Mouse (Mus musculus): ENCODE measurements at regions not wholly inside any gene's neighbourhood (a gene's known extent, or its start where the extent isn't known, plus 50 kb on each side); places are given as distances from the start of the nearest gene placed in this dataset.

DNA sequence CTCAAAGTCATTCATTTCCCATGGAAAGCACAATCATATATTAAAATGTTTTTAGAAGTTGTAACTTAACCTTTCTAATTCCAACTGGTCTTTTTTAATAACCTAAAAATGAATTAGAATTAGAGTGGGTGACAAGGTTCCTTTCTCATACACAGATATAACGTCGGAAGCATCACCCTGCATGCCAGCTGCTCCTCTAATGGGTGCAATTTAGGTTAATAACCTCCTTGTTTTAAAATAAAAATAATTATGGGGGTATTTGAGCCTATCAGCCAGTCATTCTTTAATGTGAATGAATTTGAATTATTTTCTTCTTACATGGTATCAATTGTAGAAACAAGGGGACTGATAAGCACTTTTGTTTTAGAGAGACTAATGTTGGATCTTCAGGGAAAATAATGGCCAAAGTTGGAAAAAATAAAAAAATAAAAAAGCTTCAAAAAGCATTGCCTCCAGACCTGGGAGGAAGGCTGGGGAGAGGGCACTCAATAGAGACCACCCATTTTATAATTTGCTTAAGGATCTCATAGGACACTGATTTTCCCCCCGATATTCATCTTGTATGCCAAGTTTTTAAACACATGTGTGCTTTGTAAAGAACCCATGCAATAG, 960.9 kb downstream of the Robo2 start:
- no peaks in the 10 kb centered on the region for H3K27me3 ChIP-seq (ENCODE audit: insufficient read depth, low read length)
- H3K4me1 ChIP-seq (replicated peaks; ENCODE audit: low read depth, low read length) = no peaks in the 10 kb centered on the region

DNA sequence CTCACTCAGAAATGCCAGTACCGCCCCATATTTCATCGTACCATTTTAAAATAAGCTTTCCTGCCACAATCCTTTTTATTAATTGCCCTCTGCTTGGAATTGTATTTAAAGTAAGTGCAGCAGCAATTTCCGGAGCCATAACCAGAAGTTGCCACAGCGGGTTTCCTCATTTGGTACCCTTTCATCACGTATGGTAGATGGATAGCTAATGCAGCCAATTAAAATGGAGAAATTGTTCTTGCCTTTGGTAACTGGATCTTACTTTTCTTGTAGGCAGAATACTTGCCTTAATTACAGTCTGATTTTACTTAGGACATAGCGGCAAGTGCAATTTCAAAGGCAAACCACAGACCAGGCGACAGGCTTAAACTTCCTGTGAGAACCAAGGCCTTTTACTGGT, 961.8 kb downstream of the Robo2 start:
- H3K4me3 ChIP-seq (replicated peaks; ENCODE audit: low read length) = no peak overlapping the region

More for the DNA sequence above, 960.9 kb downstream of the Robo2 start:
- no peak for TF ChIP-seq NANOG (IDR thresholded peaks at IDR 0.05; ENCODE audit: borderline replicate concordance, low read length)
- TF ChIP-seq POU5F1 (IDR thresholded peaks at IDR 0.05; ENCODE audit: borderline replicate concordance, low read length) = no peak
- no peak for TF ChIP-seq CTCF (conservative IDR thresholded peaks at IDR 0.05; ENCODE audit: low read length)
- no peaks in the 10 kb centered on the region for H3K9me3 ChIP-seq (ENCODE audit: low read length)
- H3K4me3 ChIP-seq (replicated peaks; ENCODE audit: low read length) = no peak overlapping the region
- no peaks in the 10 kb centered on the region for H3K36me3 ChIP-seq (ENCODE audit: insufficient read depth, low read length)

GRCm38 (mm10) chr16:73435726-73436125, 975.9 kb downstream of the Robo2 start:
- no peaks in the 10 kb centered on the region for H3K36me3 ChIP-seq (ENCODE audit: insufficient read depth, low read length)
- H3K27me3 ChIP-seq (ENCODE audit: insufficient read depth, low read length) = no peaks in the 10 kb centered on the region
- no peak overlapping the region for H3K4me3 ChIP-seq (replicated peaks; ENCODE audit: low read length)
- H3K9me3 ChIP-seq (ENCODE audit: low read length) = no peaks in the 10 kb centered on the region
- no peaks in the 10 kb centered on the region for H3K4me1 ChIP-seq (replicated peaks; ENCODE audit: low read depth, low read length)
- TF ChIP-seq NANOG (IDR thresholded peaks at IDR 0.05; ENCODE audit: borderline replicate concordance, low read length) (no peak), POU5F1 (IDR thresholded peaks at IDR 0.05; ENCODE audit: borderline replicate concordance, low read length) (no peak), CTCF (conservative IDR thresholded peaks at IDR 0.05; ENCODE audit: low read length) (no peak)

More for the DNA sequence above, 961.8 kb downstream of the Robo2 start:
- H3K36me3 ChIP-seq (ENCODE audit: insufficient read depth, low read length) = no peaks in the 10 kb centered on the region
- H3K9me3 ChIP-seq (ENCODE audit: low read length) = no peaks in the 10 kb centered on the region
- H3K27me3 ChIP-seq (ENCODE audit: insufficient read depth, low read length) = no peaks in the 10 kb centered on the region
- H3K4me1 ChIP-seq (replicated peaks; ENCODE audit: low read depth, low read length) = no peaks in the 10 kb centered on the region
- TF ChIP-seq POU5F1 (IDR thresholded peaks at IDR 0.05; ENCODE audit: borderline replicate concordance, low read length) (no peak), CTCF (conservative IDR thresholded peaks at IDR 0.05; ENCODE audit: low read length) (no peak), NANOG (IDR thresholded peaks at IDR 0.05; ENCODE audit: borderline replicate concordance, low read length) (no peak)

DNA sequence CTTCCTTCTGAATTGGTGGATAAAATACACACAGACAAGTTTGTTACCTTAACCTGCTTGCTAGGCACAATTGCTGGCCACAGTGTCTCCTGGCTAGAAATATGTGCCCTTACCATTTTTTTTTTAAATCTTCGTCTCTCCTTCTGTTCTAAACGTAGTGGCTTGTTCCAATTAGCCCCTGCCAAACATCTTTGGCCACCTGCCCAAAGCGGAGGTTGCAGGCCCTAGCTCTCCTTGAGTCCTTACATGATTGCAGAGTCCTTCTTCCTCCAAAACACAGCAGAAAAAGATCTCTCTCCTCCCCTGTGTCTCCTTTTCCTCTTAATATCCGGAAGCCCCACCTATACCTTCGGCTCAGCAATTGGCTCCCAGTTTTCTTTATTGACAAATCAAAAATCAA, 986.8 kb downstream of the Robo2 start:
- Histone ChIP-seq H3K4me1 (replicated peaks; ENCODE audit: low read depth, low read length) (no peaks in the 10 kb centered on the region), H3K9me3 (ENCODE audit: low read length) (no peaks in the 10 kb centered on the region)
- TF ChIP-seq NANOG (IDR thresholded peaks at IDR 0.05; ENCODE audit: borderline replicate concordance, low read length) (no peak), POU5F1 (IDR thresholded peaks at IDR 0.05; ENCODE audit: borderline replicate concordance, low read length) (no peak), CTCF (conservative IDR thresholded peaks at IDR 0.05; ENCODE audit: low read length) (no peak)

GRCm38 (mm10) chr16:73424311-73424710, 987.3 kb downstream of the Robo2 start:
- Histone ChIP-seq H3K4me1 (replicated peaks; ENCODE audit: low read depth, low read length) (no peaks in the 10 kb centered on the region), H3K9me3 (ENCODE audit: low read length) (no peaks in the 10 kb centered on the region), H3K4me3 (replicated peaks; ENCODE audit: low read length) (no peak overlapping the region), H3K27me3 (ENCODE audit: insufficient read depth, low read length) (no peaks in the 10 kb centered on the region), H3K36me3 (ENCODE audit: insufficient read depth, low read length) (no peaks in the 10 kb centered on the region)
- no peak for TF ChIP-seq POU5F1 (IDR thresholded peaks at IDR 0.05; ENCODE audit: borderline replicate concordance, low read length)
- no peak for TF ChIP-seq NANOG (IDR thresholded peaks at IDR 0.05; ENCODE audit: borderline replicate concordance, low read length)
- TF ChIP-seq CTCF (conservative IDR thresholded peaks at IDR 0.05; ENCODE audit: low read length) = no peak

More for the DNA sequence above, 986.8 kb downstream of the Robo2 start:
- no peaks in the 10 kb centered on the region for H3K27me3 ChIP-seq (ENCODE audit: insufficient read depth, low read length)
- no peaks in the 10 kb centered on the region for H3K36me3 ChIP-seq (ENCODE audit: insufficient read depth, low read length)
- no peak overlapping the region for H3K4me3 ChIP-seq (replicated peaks; ENCODE audit: low read length)

DNA sequence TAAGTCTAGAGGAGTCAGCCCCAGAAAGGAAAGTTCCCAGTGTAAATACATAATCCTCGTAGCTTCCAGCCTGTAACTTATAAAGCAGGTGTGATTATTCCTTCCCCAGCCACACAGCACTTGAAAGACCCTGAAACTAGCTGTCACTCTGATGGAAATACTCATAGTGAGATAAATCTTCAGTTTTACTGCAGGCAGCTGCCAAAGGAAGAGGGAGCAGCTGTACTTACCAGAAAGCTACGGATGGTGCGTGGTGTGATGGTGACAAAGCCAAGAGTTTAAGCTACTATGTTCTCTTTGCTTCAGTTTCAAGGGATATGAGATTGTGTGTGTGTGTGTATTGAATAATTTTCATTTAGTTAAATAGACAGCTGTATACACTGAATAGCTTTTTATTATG, 1007.1 kb downstream of the Robo2 start:
- Histone ChIP-seq H3K4me1 (replicated peaks; ENCODE audit: low read depth, low read length) (no peaks in the 10 kb centered on the region), H3K36me3 (ENCODE audit: insufficient read depth, low read length) (no peaks in the 10 kb centered on the region), H3K27me3 (ENCODE audit: insufficient read depth, low read length) (no peaks in the 10 kb centered on the region), H3K9me3 (ENCODE audit: low read length) (no peaks in the 10 kb centered on the region), H3K4me3 (replicated peaks; ENCODE audit: low read length) (no peak overlapping the region)
- TF ChIP-seq CTCF (conservative IDR thresholded peaks at IDR 0.05; ENCODE audit: low read length) (no peak), POU5F1 (IDR thresholded peaks at IDR 0.05; ENCODE audit: borderline replicate concordance, low read length) (no peak), NANOG (IDR thresholded peaks at IDR 0.05; ENCODE audit: borderline replicate concordance, low read length) (no peak)

DNA sequence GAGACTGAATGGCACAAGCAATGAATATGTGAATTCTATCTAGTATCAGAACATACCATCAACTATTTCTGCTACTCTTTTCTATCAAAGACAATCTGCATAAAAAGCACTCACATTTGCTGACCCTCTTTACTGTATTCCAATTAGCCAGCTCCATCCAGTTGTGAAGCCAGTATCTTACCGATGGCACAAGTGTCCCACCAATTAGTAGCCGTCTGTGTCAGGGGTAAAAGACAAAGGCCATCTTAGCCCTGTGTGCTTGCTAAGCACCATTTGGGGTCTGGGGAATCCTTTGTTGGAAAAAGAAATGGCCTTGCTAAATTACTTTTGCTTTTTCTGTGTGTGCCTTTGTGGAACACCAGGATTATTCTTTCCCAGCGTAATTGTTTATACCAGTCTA, 1007.5 kb downstream of the Robo2 start:
- no peak overlapping the region for H3K4me3 ChIP-seq (replicated peaks; ENCODE audit: low read length)
- TF ChIP-seq POU5F1 (IDR thresholded peaks at IDR 0.05; ENCODE audit: borderline replicate concordance, low read length) = no peak
- TF ChIP-seq NANOG (IDR thresholded peaks at IDR 0.05; ENCODE audit: borderline replicate concordance, low read length) = no peak
- TF ChIP-seq CTCF (conservative IDR thresholded peaks at IDR 0.05; ENCODE audit: low read length) = no peak

DNA sequence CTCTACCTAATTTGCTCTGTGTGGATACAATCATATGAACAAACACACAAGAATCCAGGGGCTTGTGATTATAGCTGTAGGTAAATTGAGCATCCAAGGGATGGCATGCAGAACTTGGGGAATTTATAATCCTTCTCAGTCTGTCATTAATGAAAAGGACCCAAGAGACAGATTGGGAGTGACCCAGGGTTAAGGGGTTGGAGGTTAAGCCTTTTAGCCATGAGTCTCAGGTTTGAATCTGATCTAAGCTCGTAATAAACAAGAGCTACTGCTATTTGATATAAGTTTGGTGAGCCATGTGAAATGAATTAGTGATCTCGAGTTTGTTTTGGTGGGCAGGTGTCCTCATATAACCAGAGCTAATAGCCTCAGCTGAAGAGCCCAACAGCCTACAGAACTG, 1032.6 kb downstream of the Robo2 start:
- no peaks in the 10 kb centered on the region for H3K9me3 ChIP-seq (ENCODE audit: low read length)
- H3K4me3 ChIP-seq (replicated peaks; ENCODE audit: low read length) = no peak overlapping the region
- TF ChIP-seq POU5F1 (IDR thresholded peaks at IDR 0.05; ENCODE audit: borderline replicate concordance, low read length) (no peak), NANOG (IDR thresholded peaks at IDR 0.05; ENCODE audit: borderline replicate concordance, low read length) (no peak)
- H3K36me3 ChIP-seq (ENCODE audit: insufficient read depth, low read length) = no peaks in the 10 kb centered on the region
- no peaks in the 10 kb centered on the region for H3K4me1 ChIP-seq (replicated peaks; ENCODE audit: low read depth, low read length)
- H3K27me3 ChIP-seq (ENCODE audit: insufficient read depth, low read length) = no peaks in the 10 kb centered on the region

More for the DNA sequence above, 1007.5 kb downstream of the Robo2 start:
- Histone ChIP-seq H3K27me3 (ENCODE audit: insufficient read depth, low read length) (no peaks in the 10 kb centered on the region), H3K4me1 (replicated peaks; ENCODE audit: low read depth, low read length) (no peaks in the 10 kb centered on the region), H3K9me3 (ENCODE audit: low read length) (no peaks in the 10 kb centered on the region), H3K36me3 (ENCODE audit: insufficient read depth, low read length) (no peaks in the 10 kb centered on the region)

DNA sequence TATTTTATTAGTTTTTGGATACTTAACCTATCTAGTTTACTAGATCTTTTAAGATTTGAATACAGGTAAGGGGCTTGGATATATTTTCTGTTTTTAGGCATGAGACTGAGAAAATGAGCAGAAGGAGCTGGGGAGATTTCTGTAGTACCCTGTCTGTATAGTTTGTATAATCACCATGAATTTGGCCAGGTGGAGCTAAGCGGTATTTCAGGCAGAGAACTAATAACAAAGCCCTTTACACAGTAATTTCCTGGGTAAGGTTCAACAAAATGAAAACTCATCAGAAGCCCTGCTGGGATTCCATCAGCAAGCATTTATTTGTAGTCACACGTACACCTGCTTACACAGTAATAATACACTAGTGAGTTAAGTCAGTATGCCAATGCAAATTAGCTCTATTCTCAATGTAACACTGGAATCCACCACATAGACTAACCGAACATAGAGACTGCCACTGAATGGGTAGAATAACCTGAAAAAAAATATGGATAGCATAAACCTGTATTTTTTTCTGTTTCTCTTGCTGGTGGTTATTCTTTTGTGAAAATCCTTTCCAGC, 1036.9 kb downstream of the Robo2 start:
- Histone ChIP-seq H3K36me3 (ENCODE audit: insufficient read depth, low read length) (no peaks in the 10 kb centered on the region), H3K9me3 (ENCODE audit: low read length) (no peaks in the 10 kb centered on the region), H3K4me3 (replicated peaks; ENCODE audit: low read length) (no peak overlapping the region), H3K4me1 (replicated peaks; ENCODE audit: low read depth, low read length) (no peaks in the 10 kb centered on the region), H3K27me3 (ENCODE audit: insufficient read depth, low read length) (no peaks in the 10 kb centered on the region)
- no peak for TF ChIP-seq NANOG (IDR thresholded peaks at IDR 0.05; ENCODE audit: borderline replicate concordance, low read length)
- TF ChIP-seq POU5F1 (IDR thresholded peaks at IDR 0.05; ENCODE audit: borderline replicate concordance, low read length) = no peak
- no peak for TF ChIP-seq CTCF (conservative IDR thresholded peaks at IDR 0.05; ENCODE audit: low read length)

All from E14TG2a.4 (cell line).